Mouse (Mus musculus) CD4-positive, CD25-positive, alpha-beta regulatory T cell, adult 4 months (primary cell): ENCODE results near the gene 0610030E20Rik. TPM values are rescaled to one million over a fixed set of nuclear protein-coding genes. Genes with fewer than 3 reads are reported as not detected.

Experiments used
- ATAC-seq: one replicate; pipeline ENCODE4 v1.8.0; 2017
- polyA plus RNA-seq, 2 experiments: library from polyadenylated mRNA; unstranded; fragments of 100-300 nt; shearing (Covaris generic); gene quantifications; one replicate each; pipeline ENCODE4 v1.2.1; 2017

0610030E20Rik gene
- polyA plus RNA-seq, 2 experiments from 2014 or later = 17.7 to 18.4 TPM

GRCm38 (mm10) chr6:72396837-72397251 lies 49.7 kb downstream of the 0610030E20Rik start:
- ATAC-seq = no peak

DNA sequence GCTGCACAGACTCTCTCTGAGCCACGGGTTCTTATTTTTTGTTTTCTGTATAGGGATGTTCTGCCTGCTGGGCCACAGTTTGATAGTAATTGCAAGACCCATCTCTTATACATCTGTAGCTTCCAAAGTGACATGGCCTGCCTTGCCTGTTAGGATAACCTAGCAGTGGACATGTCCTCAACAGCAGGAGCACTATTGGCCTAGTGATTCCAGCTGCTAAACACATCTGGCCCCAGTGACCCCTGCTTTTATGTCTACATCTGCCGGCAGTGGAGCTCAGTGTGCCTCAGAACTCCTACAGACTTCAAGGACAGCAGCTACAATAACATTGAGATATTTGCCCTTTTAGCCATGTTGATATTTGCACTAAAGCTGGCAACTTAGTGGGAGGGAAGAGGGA lies 52.9 kb downstream of the 0610030E20Rik start:
- no peak for ATAC-seq

- peak; percentile 95 for ATAC-seq
Observed at GRCm38 (mm10) chr6:72401875-72402274, 54.8 kb downstream of the 0610030E20Rik start.

Other genes starting within 250 kb of the 0610030E20Rik start
- 1 to 10 TPM in 1 of 2 experiments, under 1 TPM in 1; 0.66 to 1.1 TPM for gene St3gal5, start 249.7 kb upstream of the 0610030E20Rik start, polyA plus RNA-seq
- gene Atoh8, start 111.7 kb upstream of the 0610030E20Rik start, polyA plus RNA-seq = not detected
- gene Sftpb, start 42.7 kb upstream of the 0610030E20Rik start, polyA plus RNA-seq = not detected
- 10 to 100 TPM; 19.2 to 19.7 TPM for gene Usp39, start 2.1 kb upstream of the 0610030E20Rik start, polyA plus RNA-seq
- gene Tmem150a, start 8.1 kb downstream of the 0610030E20Rik start, polyA plus RNA-seq = 1 to 10 TPM in 1 of 2 experiments, under 1 TPM in 1; 0.57 to 1.6 TPM
- 100 to 1,000 TPM; 141 to 148 TPM for gene Rnf181, start 19.6 kb downstream of the 0610030E20Rik start, polyA plus RNA-seq
- gene Vamp5, start 33.2 kb downstream of the 0610030E20Rik start, polyA plus RNA-seq = 10 to 100 TPM; 66.7 to 70.3 TPM
- gene Vamp8, start 43.4 kb downstream of the 0610030E20Rik start, polyA plus RNA-seq = 100 to 1,000 TPM; 326 to 346 TPM
- 10 to 100 TPM in 1 of 2 experiments, 1 to 10 TPM in 1; 5.6 to 11.6 TPM for gene Ggcx, start 67.0 kb downstream of the 0610030E20Rik start, polyA plus RNA-seq
- 100 to 1,000 TPM; 222 to 239 TPM for gene Mat2a, start 92.2 kb downstream of the 0610030E20Rik start, polyA plus RNA-seq
- not detected for gene Sh2d6, start 174.4 kb downstream of the 0610030E20Rik start, polyA plus RNA-seq
- 100 to 1,000 TPM; 547 to 812 TPM for gene Capg, start 197.1 kb downstream of the 0610030E20Rik start, polyA plus RNA-seq